Mouse (Mus musculus) G1E (cell line): ENCODE data around the gene Kif13a. TPM values are rescaled to one million over a fixed set of nuclear protein-coding genes. Genes with fewer than 3 reads are reported as not detected.
A peak's percentile ranks its signal among the peaks of the same experiment; 100 is the strongest.

Source experiments
- ATAC-seq: 2 replicates; pipeline ENCODE4 v1.8.0; 2016; ENCODE audit warnings: mild to moderate bottlenecking; ENCODE audit not compliant: insufficient number of reproducible peaks, poor library complexity, low FRiP score, severe bottlenecking; ENCODE audit errors: extremely low read depth
- DNase-seq: peaks from one replicate; pipeline ENCODE4 v3.0.0; 2012; ENCODE audit warnings: low spot score
- H3K27me3 ChIP-seq: 2 replicates; pipeline ENCODE4 v1.6.1; 2012; ENCODE audit warnings: mild to moderate bottlenecking, low read length, inconsistent platforms; ENCODE audit not compliant: insufficient read depth
- H3K36me3 ChIP-seq: replicated peaks from 2 replicates; pipeline ENCODE3; 2012; ENCODE audit warnings: mild to moderate bottlenecking, inconsistent platforms
- H3K4me1 ChIP-seq: 2 replicates; pipeline ENCODE4 v1.6.1; 2012; ENCODE audit warnings: low read depth, low read length, inconsistent platforms, mixed read lengths; ENCODE audit not compliant: insufficient read depth
- H3K4me3 ChIP-seq: 2 replicates; pipeline ENCODE4 v1.5.1; 2012; ENCODE audit warnings: low read depth, mild to moderate bottlenecking, inconsistent platforms, low read length, moderate library complexity, mixed read lengths
- H3K9me3 ChIP-seq: replicated peaks from 2 replicates; pipeline ENCODE4 v1.6.1; 2012; ENCODE audit warnings: inconsistent platforms
- CTCF ChIP-seq: IDR thresholded peaks from 2 replicates; pipeline ENCODE4 v1.5.1; 2012; ENCODE audit warnings: low read depth, low read length, inconsistent platforms, mixed read lengths
- GATA1 ChIP-seq: IDR thresholded peaks from 2 replicates; pipeline ENCODE4 v1.6.1; 2012; ENCODE audit warnings: borderline replicate concordance, low read length, inconsistent platforms, mixed read lengths
- GATA2 ChIP-seq: IDR thresholded peaks from 2 replicates; pipeline ENCODE4 v1.6.1; 2012; ENCODE audit warnings: low read depth, low read length, inconsistent platforms, borderline replicate concordance
- POLR2AphosphoS5 ChIP-seq: IDR thresholded peaks from 2 replicates; pipeline ENCODE4 v1.6.1; 2012; ENCODE audit warnings: low read depth, low read length, inconsistent platforms; ENCODE audit not compliant: insufficient replicate concordance
- TAL1 ChIP-seq: conservative IDR thresholded peaks from 2 replicates; pipeline ENCODE4 v1.6.1; 2012; ENCODE audit warnings: low read depth, low read length, inconsistent platforms, mixed read lengths
- polyA plus RNA-seq: library from polyadenylated mRNA; stranded (reverse); fragments of >175 nt; gene quantifications from 2 replicates; pipeline ENCODE4 v1.2.3, GENCODE M21; 2012
- total RNA-seq, 2 experiments: library from RNA; stranded (forward) in 1 of 2; stranded (reverse) in 1 of 2; fragments of 200-1000 nt in 1 of 2; fragments of >200 nt in 1 of 2; fragmentation: Nextera tagmentation in 1 of 2; gene quantifications; 2 replicates each; pipeline ENCODE4 v1.2.3; 2014 to 2017

The Kif13a gene
- total and polyA plus RNA-seq, 3 experiments = 0.16 TPM; not detected in 2

GRCm38 (mm10) chr13:46776636-46777305 lies 152.9 kb downstream of the Kif13a start:
- TF ChIP-seq POLR2AphosphoS5 (no peak), GATA1 (no peak), TAL1 (no peak), CTCF (no peak), GATA2 (no peak)
- Histone ChIP-seq H3K36me3 (no peaks in the 10 kb centered on the region), H3K4me3 (no peak overlapping the region), H3K4me1 (peaks cover 5% of the 10 kb centered on the region), H3K9me3 (no peaks in the 10 kb centered on the region), H3K27me3 (peaks cover 14% of the 10 kb centered on the region)
- DNase-seq (no peak), ATAC-seq (no peak)

GRCm38 (mm10) chr13:46774998-46775397 lies 154.7 kb downstream of the Kif13a start:
- DNase-seq (no peak), ATAC-seq (peak; percentile 63)
- Histone ChIP-seq H3K36me3 (no peaks in the 10 kb centered on the region), H3K4me3 (no peak overlapping the region), H3K4me1 (peaks cover 5% of the 10 kb centered on the region), H3K9me3 (no peaks in the 10 kb centered on the region), H3K27me3 (peaks cover 13% of the 10 kb centered on the region)
- no peak for TF ChIP-seq GATA2
- TF ChIP-seq POLR2AphosphoS5 = no peak
- no peak for TF ChIP-seq TAL1
- no peak for TF ChIP-seq CTCF
- no peak for TF ChIP-seq GATA1

GRCm38 (mm10) chr13:46772581-46772980 lies 157.1 kb downstream of the Kif13a start:
- Histone ChIP-seq H3K4me3 (no peak overlapping the region), H3K9me3 (no peaks in the 10 kb centered on the region), H3K4me1 (peaks cover 5% of the 10 kb centered on the region), H3K27me3 (peaks cover 11% of the 10 kb centered on the region), H3K36me3 (no peaks in the 10 kb centered on the region)
- no peak for TF ChIP-seq GATA2
- no peak for TF ChIP-seq TAL1
- no peak for TF ChIP-seq GATA1
- no peak for TF ChIP-seq POLR2AphosphoS5
- TF ChIP-seq CTCF = no peak
- DNase-seq (no peak), ATAC-seq (no peak)

GRCm38 (mm10) chr13:46765361-46765760 lies 164.3 kb downstream of the Kif13a start:
- Histone ChIP-seq H3K27me3 (peaks cover 12% of the 10 kb centered on the region), H3K4me3 (no peak overlapping the region), H3K9me3 (no peaks in the 10 kb centered on the region), H3K4me1 (0 out of 2 replicates have a peak, but pooled peaks cover 4% of the 10 kb centered on the region), H3K36me3 (no peaks in the 10 kb centered on the region)
- no peak for DNase-seq
- no peak for TF ChIP-seq CTCF
- no peak for TF ChIP-seq GATA1
- no peak for TF ChIP-seq POLR2AphosphoS5
- TF ChIP-seq GATA2 = no peak
- no peak for TF ChIP-seq TAL1
- no peak for ATAC-seq

- H3K4me1 ChIP-seq = peaks cover 7% of the 10 kb centered on the region; the same call in 1 of the 2 replicates
- ATAC-seq (no peak), DNase-seq (no peak)
- H3K4me3 ChIP-seq = no peak overlapping the region
- TF ChIP-seq CTCF = no peak
- TF ChIP-seq TAL1 = no peak
- TF ChIP-seq GATA1 = no peak
- no peak for TF ChIP-seq GATA2
- no peak for TF ChIP-seq POLR2AphosphoS5
- H3K27me3 ChIP-seq = peaks cover 21% of the 10 kb centered on the region
- no peaks in the 10 kb centered on the region for H3K9me3 ChIP-seq
- no peaks in the 10 kb centered on the region for H3K36me3 ChIP-seq
These were observed 166.5 kb downstream of the Kif13a start for GRCm38 (mm10) chr13:46763210-46763609.

GRCm38 (mm10) chr13:46760921-46761320 lies 168.7 kb downstream of the Kif13a start:
- Histone ChIP-seq H3K36me3 (no peaks in the 10 kb centered on the region), H3K4me1 (peaks cover 7% of the 10 kb centered on the region; the same call in 1 of the 2 replicates), H3K27me3 (peaks cover 24% of the 10 kb centered on the region), H3K4me3 (no peak overlapping the region), H3K9me3 (no peaks in the 10 kb centered on the region)
- DNase-seq (no peak), ATAC-seq (no peak)
- no peak for TF ChIP-seq GATA1
- no peak for TF ChIP-seq GATA2
- no peak for TF ChIP-seq POLR2AphosphoS5
- no peak for TF ChIP-seq TAL1
- TF ChIP-seq CTCF = no peak
